In the genomic region with DNA sequence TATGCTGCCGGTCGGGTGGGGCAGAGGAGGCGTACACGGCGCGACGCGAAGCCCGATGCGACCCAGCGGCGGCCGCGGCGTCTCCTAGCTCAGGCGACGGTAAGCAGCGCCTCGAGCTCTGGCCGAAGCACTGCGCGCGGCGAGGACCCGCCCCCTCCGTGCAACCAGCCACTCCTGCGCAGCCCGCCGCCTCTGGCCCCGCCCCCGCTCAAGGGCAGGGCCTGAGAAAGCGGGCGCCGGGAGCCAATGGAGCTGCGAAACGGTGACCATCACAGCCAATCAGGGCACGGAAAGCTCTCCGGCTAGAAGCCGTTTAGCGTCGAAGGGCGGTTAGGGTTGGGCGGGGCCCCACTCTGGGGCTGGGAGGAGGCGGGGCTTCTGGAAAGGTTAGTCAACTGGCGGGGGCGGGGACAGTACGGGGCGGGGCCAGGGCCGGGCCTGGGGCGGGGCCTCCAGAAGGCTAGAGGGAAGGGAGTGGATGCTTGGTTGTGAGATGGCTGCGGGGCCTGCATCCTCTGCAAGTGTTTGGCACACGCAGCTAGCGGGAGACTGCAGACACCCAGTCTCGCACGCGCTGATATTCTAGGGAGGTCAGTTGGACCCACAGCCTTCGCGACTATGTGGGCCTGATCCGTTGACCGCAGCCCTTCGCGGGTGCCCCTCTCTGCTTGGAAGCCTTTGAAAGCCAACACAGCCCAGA, we compare ENCODE assay signal across 8 mouse cellular contexts. TPM values are rescaled to one million over a fixed set of nuclear protein-coding genes. Genes with fewer than 3 reads are reported as not detected.
DNase-seq lines count a peak whose midpoint lies in the region; ATAC-seq and TF ChIP-seq lines count a peak whose summit lies in the region.

Gene Pcbp3, minus strand, starts transcription at position 98 of the 700 bp plus-strand sequence.

- H3K36me3 ChIP-seq in ES-Bruce4 (ENCODE audit: control insufficient read depth, insufficient read depth, low read length, poor library complexity, severe bottlenecking): no peaks in the 10 kb centered on the region
- 0 out of 2 replicates have a peak, but pooled peaks cover 4% of the 10 kb centered on the region for H3K36me3 ChIP-seq in forebrain, embryonic 14.5 days (ENCODE audit: control insufficient read depth, insufficient read depth, low read length)
- no peaks in the 10 kb centered on the region for H3K36me3 ChIP-seq in liver, embryonic 15.5 days (replicated peaks)
- no peaks in the 10 kb centered on the region for H3K36me3 ChIP-seq in neural tube, embryonic 12.5 days
- no peaks in the 10 kb centered on the region for H3K36me3 ChIP-seq in stomach, postnatal 0 days (ENCODE audit: control insufficient read depth, insufficient read depth, low read length)

- H3K9me3 ChIP-seq in ES-Bruce4 (replicated peaks; ENCODE audit: control insufficient read depth, insufficient read depth, low read length, poor library complexity, severe bottlenecking): no peaks in the 10 kb centered on the region
- no peaks in the 10 kb centered on the region for H3K9me3 ChIP-seq in forebrain, embryonic 14.5 days (replicated peaks; ENCODE audit: control insufficient read depth, low read length)
- no peaks in the 10 kb centered on the region for H3K9me3 ChIP-seq in liver, embryonic 15.5 days (replicated peaks)
- no peaks in the 10 kb centered on the region for H3K9me3 ChIP-seq in neural tube, embryonic 12.5 days
- no peaks in the 10 kb centered on the region for H3K9me3 ChIP-seq in stomach, postnatal 0 days (ENCODE audit: control insufficient read depth, low read length)

- peak; percentile 100 for DNase-seq in cerebellum, adult 11-12 months
- DNase-seq in forebrain, embryonic 14.5 days (ENCODE audit: low spot score): peak; percentile 100
- peak; percentile 96 for DNase-seq in heart, postnatal 10 days
- DNase-seq in kidney, postnatal 4 days: peak; percentile 98 to 99
- DNase-seq in stomach, postnatal 0 days (ENCODE audit: low spot score): peak; percentile 98

- peak; percentile 72 for TF ChIP-seq POLR2A in ES-Bruce4 (IDR thresholded peaks at IDR 0.05; ENCODE audit: insufficient read depth, low read length)

- intact Hi-C loops in heart, postnatal 10 days (cut with DNase I): loop anchor here (5.0 kb wide), 2 partner anchors 60 to 125 kb away; no protein-coding TSS in a partner anchor

- 3% methylated on average over 60 of the region's 62 CpGs for WGBS in forebrain, embryonic 14.5 days
- WGBS in liver, embryonic 15.5 days (ENCODE audit: insufficient replicate concordance): 2% methylated on average over 61 of the region's 62 CpGs
- WGBS in neural tube, embryonic 12.5 days: 2% methylated on average over 62 of the region's 62 CpGs
- WGBS in stomach, postnatal 0 days: 2% methylated on average over 46 of the region's 62 CpGs

- no peak for TF ChIP-seq EP300 in ES-Bruce4 (IDR thresholded peaks at IDR 0.05; ENCODE audit: insufficient read depth, low read depth, low read length)
- TF ChIP-seq EP300 in stomach, postnatal 0 days (optimal IDR thresholded peaks at IDR 0.05): no peak

- H3K9ac ChIP-seq in ES-Bruce4 (ENCODE audit: low read depth, poor library complexity, severe bottlenecking): peak within 1 kb of the TSS; percentile 75
- peak within 1 kb of the TSS; percentile 86 for H3K9ac ChIP-seq in forebrain, embryonic 14.5 days (ENCODE audit: low read length)
- peak within 1 kb of the TSS; percentile 48; the same call in 1 of the 2 replicates for H3K9ac ChIP-seq in liver, embryonic 15.5 days
- H3K9ac ChIP-seq in neural tube, embryonic 12.5 days: peak within 1 kb of the TSS; percentile 86
- peak within 1 kb of the TSS; percentile 74 for H3K9ac ChIP-seq in stomach, postnatal 0 days (ENCODE audit: low read length)

- H3K27me3 ChIP-seq in ES-Bruce4 (ENCODE audit: control insufficient read depth, insufficient read depth, low read length, poor library complexity, severe bottlenecking): no peaks in the 10 kb centered on the region
- H3K27me3 ChIP-seq in forebrain, embryonic 14.5 days (replicated peaks; ENCODE audit: control insufficient read depth, insufficient read depth, low read length): no peaks in the 10 kb centered on the region
- H3K27me3 ChIP-seq in liver, embryonic 15.5 days: peaks cover 24% of the 10 kb centered on the region
- 0 out of 2 replicates have a peak, but pooled peaks cover 4% of the 10 kb centered on the region for H3K27me3 ChIP-seq in neural tube, embryonic 12.5 days (replicated peaks)
- H3K27me3 ChIP-seq in stomach, postnatal 0 days (ENCODE audit: control insufficient read depth, insufficient read depth, low read length): no peaks in the 10 kb centered on the region

- TF ChIP-seq CTCF in ES-Bruce4 (IDR thresholded peaks at IDR 0.05; ENCODE audit: low read depth, low read length): no peak
- peak; percentile 24; the same call in 1 of the 2 replicates for TF ChIP-seq CTCF in stomach, postnatal 0 days (IDR thresholded peaks at IDR 0.05; ENCODE audit: low read depth)

- peak within 1 kb of the TSS; percentile 96 for H3K4me2 ChIP-seq in forebrain, embryonic 14.5 days (ENCODE audit: low read length)
- H3K4me2 ChIP-seq in liver, embryonic 15.5 days: peak within 1 kb of the TSS; percentile 90
- H3K4me2 ChIP-seq in neural tube, embryonic 12.5 days (replicated peaks): peak within 1 kb of the TSS; percentile 96
- peak within 1 kb of the TSS; percentile 97 for H3K4me2 ChIP-seq in stomach, postnatal 0 days (replicated peaks; ENCODE audit: low read depth)

- peak within 1 kb of the TSS; percentile 85 for H3K4me3 ChIP-seq in ES-Bruce4 (ENCODE audit: low read depth, low read length)
- peak within 1 kb of the TSS; percentile 64 for H3K4me3 ChIP-seq in forebrain, embryonic 14.5 days (ENCODE audit: low read depth, low read length)
- H3K4me3 ChIP-seq in liver, embryonic 15.5 days (replicated peaks): peak within 1 kb of the TSS; percentile 56
- H3K4me3 ChIP-seq in neural tube, embryonic 12.5 days: peak within 1 kb of the TSS; percentile 71
- peak within 1 kb of the TSS; percentile 54 for H3K4me3 ChIP-seq in stomach, postnatal 0 days (ENCODE audit: low read depth, low read length)

- ATAC-seq in forebrain, embryonic 14.5 days: peak; percentile 98
- ATAC-seq in liver, embryonic 15.5 days (ENCODE audit: insufficient read depth): peak; percentile 96
- ATAC-seq in neural tube, embryonic 12.5 days (ENCODE audit: low FRiP score, low read depth): peak; percentile 96
- ATAC-seq in stomach, postnatal 0 days (ENCODE audit: low FRiP score, low TSS enrichment): peak; percentile 99

- H3K4me1 ChIP-seq in ES-Bruce4 (ENCODE audit: control insufficient read depth, insufficient read depth, low read length): no peaks in the 10 kb centered on the region
- peaks cover 13% of the 10 kb centered on the region for H3K4me1 ChIP-seq in forebrain, embryonic 14.5 days (ENCODE audit: control insufficient read depth, insufficient read depth, low read length)
- H3K4me1 ChIP-seq in liver, embryonic 15.5 days (replicated peaks): peaks cover 19% of the 10 kb centered on the region
- peaks cover 38% of the 10 kb centered on the region for H3K4me1 ChIP-seq in neural tube, embryonic 12.5 days
- H3K4me1 ChIP-seq in stomach, postnatal 0 days (replicated peaks; ENCODE audit: control insufficient read depth, insufficient read depth): 0 out of 2 replicates have a peak, but pooled peaks cover 3% of the 10 kb centered on the region

- no peak within 1 kb of the TSS for H3K27ac ChIP-seq in ES-Bruce4 (ENCODE audit: insufficient read depth, low read length)
- H3K27ac ChIP-seq in forebrain, embryonic 14.5 days (ENCODE audit: low read depth, low read length): peak within 1 kb of the TSS; percentile 52; the same call in 1 of the 2 replicates
- 0 out of 2 replicates have a peak within 1 kb of the TSS, but pooled peaks have one; percentile 19 for H3K27ac ChIP-seq in liver, embryonic 15.5 days (replicated peaks)
- H3K27ac ChIP-seq in neural tube, embryonic 12.5 days: no peak within 1 kb of the TSS
- 0 out of 2 replicates have a peak within 1 kb of the TSS, but pooled peaks have one; percentile 13 for H3K27ac ChIP-seq in stomach, postnatal 0 days (replicated peaks)

RNA-seq across cellular contexts. Expression of gene Pcbp3, which starts in this region (rescaled TPM):
- 27.7 and 28.1 TPM in 2 replicates for polyA plus RNA-seq in ES-Bruce4 (2011; ENCODE audit: insufficient read depth, insufficient read length, low read depth, missing spikeins)
- 30.5 and 39.0 TPM in 2 replicates for polyA plus RNA-seq in forebrain, embryonic 14.5 days (2014; fragmentation: Nextera tagmentation; extraction: Ambion mirVana)
- total RNA-seq in heart, postnatal 10 days (2021): 1 to 10 TPM; 8.8 to 9.3 TPM
- polyA plus RNA-seq in liver, embryonic 15.5 days (2015; fragmentation: Nextera tagmentation; extraction: Ambion mirVana): 3.6 and 5.0 TPM in 2 replicates
- 93.6 and 112 TPM in 2 replicates for polyA plus RNA-seq in neural tube, embryonic 12.5 days (2016; fragmentation: Nextera tagmentation; extraction: Ambion mirVana)
- polyA plus RNA-seq in stomach, postnatal 0 days (2015; fragmentation: Nextera tagmentation; extraction: Ambion mirVana): 15.3 and 18.5 TPM in 2 replicates

Comparison
In these comparisons a context has a peak if more than half of its experiments do, and no peak if none do; other contexts are left out.
1. H3K27ac ChIP-seq: peak in forebrain, embryonic 14.5 days (single experiment), liver, embryonic 15.5 days (single experiment) and stomach, postnatal 0 days (single experiment); none in ES-Bruce4 (single experiment) and neural tube, embryonic 12.5 days (single experiment).
2. Peak in every context shown above with its lines, with median percentiles within 50 percentile points of each other: H3K4me3 ChIP-seq, H3K9ac ChIP-seq, DNase-seq, ATAC-seq and H3K4me2 ChIP-seq.